Mouse (Mus musculus): Measurements from ENCODE around the gene Vstm2a. TPM values are rescaled to one million over a fixed set of nuclear protein-coding genes. Genes with fewer than 3 reads are reported as not detected.

Vstm2a gene
- 100 to 1,000 TPM; 114 to 128 TPM for total RNA-seq (2021)

GRCm38 (mm10) chr11:16257473-16257921, at the start of gene Vstm2a:
Vstm2a (plus strand) TSS chr11:16257724.
- peak; percentile 55 for DNase-seq
- intact Hi-C loops (cut with DNase I) = no loop called here

GRCm38 (mm10) chr11:16257011-16257410, 513 bp upstream of the Vstm2a start:
- DNase-seq = no peak
- intact Hi-C loops (cut with DNase I) = no loop called here

GRCm38 (mm10) chr11:16258300-16258699, 776 bp downstream of the Vstm2a start:
- intact Hi-C loops (cut with DNase I) = no loop called here
- no peak for DNase-seq

- intact Hi-C loops (cut with DNase I) = loop anchor here (5.0 kb wide), 1 partner anchor 152 kb away; no protein-coding TSS in a partner anchor
- no peak for DNase-seq
These were observed 2.4 kb downstream of the Vstm2a start for GRCm38 (mm10) chr11:16259876-16260275.

GRCm38 (mm10) chr11:16260764-16261578, 3.4 kb downstream of the Vstm2a start:
- peak; percentile 82 for DNase-seq
- intact Hi-C loops (cut with DNase I) = loop anchor here (5.0 kb wide), 1 partner anchor 151 kb away; no protein-coding TSS in a partner anchor

- intact Hi-C loops (cut with DNase I) = no loop called here
These were observed 10.9 kb downstream of the Vstm2a start for GRCm38 (mm10) chr11:16268396-16268795.

GRCm38 (mm10) chr11:16290381-16290780, 32.9 kb downstream of the Vstm2a start:
- DNase-seq = no peak
- intact Hi-C loops (cut with DNase I) = no loop called here

More at GRCm38 (mm10) chr11:16268396-16268795, 10.9 kb downstream of the Vstm2a start:
- no peak for DNase-seq

GRCm38 (mm10) chr11:16292960-16293359, 35.4 kb downstream of the Vstm2a start:
- intact Hi-C loops (cut with DNase I) = no loop called here
- DNase-seq = no peak

GRCm38 (mm10) chr11:16296521-16296920, 39.0 kb downstream of the Vstm2a start:
- intact Hi-C loops (cut with DNase I) = no loop called here
- no peak for DNase-seq

- DNase-seq = no peak
- intact Hi-C loops (cut with DNase I) = no loop called here
These were observed 42.0 kb downstream of the Vstm2a start for GRCm38 (mm10) chr11:16299492-16299891.

GRCm38 (mm10) chr11:16299960-16300359, 42.4 kb downstream of the Vstm2a start:
- no peak for DNase-seq
- intact Hi-C loops (cut with DNase I) = no loop called here

- intact Hi-C loops (cut with DNase I) = no loop called here
- no peak for DNase-seq
These were observed 43.2 kb downstream of the Vstm2a start for GRCm38 (mm10) chr11:16300709-16301108.

- intact Hi-C loops (cut with DNase I) = no loop called here
These were observed 57.6 kb downstream of the Vstm2a start for GRCm38 (mm10) chr11:16315097-16315496.

GRCm38 (mm10) chr11:16345179-16345578, 87.7 kb downstream of the Vstm2a start:
- intact Hi-C loops (cut with DNase I) = no loop called here
- DNase-seq = no peak

More at GRCm38 (mm10) chr11:16315097-16315496, 57.6 kb downstream of the Vstm2a start:
- DNase-seq = no peak

- no peak for DNase-seq
- intact Hi-C loops (cut with DNase I) = no loop called here
These were observed 88.2 kb downstream of the Vstm2a start for GRCm38 (mm10) chr11:16345676-16346075.

GRCm38 (mm10) chr11:16351915-16352314, 94.4 kb downstream of the Vstm2a start:
- DNase-seq = no peak
- intact Hi-C loops (cut with DNase I) = no loop called here

GRCm38 (mm10) chr11:16354356-16354755, 96.8 kb downstream of the Vstm2a start:
- intact Hi-C loops (cut with DNase I) = no loop called here
- peak; percentile 24 for DNase-seq

GRCm38 (mm10) chr11:16366852-16367587, 109.5 kb downstream of the Vstm2a start:
- intact Hi-C loops (cut with DNase I) = no loop called here
- DNase-seq = no peak

- intact Hi-C loops (cut with DNase I) = no loop called here
- peak; percentile 11 for DNase-seq
These were observed 146.1 kb downstream of the Vstm2a start for GRCm38 (mm10) chr11:16403627-16404026.

- intact Hi-C loops (cut with DNase I) = loop anchor here (5.0 kb wide), 1 partner anchor 149 kb away; no protein-coding TSS in a partner anchor
- no peak for DNase-seq
These were observed 154.2 kb downstream of the Vstm2a start for GRCm38 (mm10) chr11:16411736-16412135.

- intact Hi-C loops (cut with DNase I) = loop anchor here (5.0 kb wide), 1 partner anchor 150 kb away; no protein-coding TSS in a partner anchor
- DNase-seq = peak; percentile 42
These were observed 155.1 kb downstream of the Vstm2a start for GRCm38 (mm10) chr11:16412609-16413008.
